Mouse (Mus musculus): ENCODE results near the gene Kat2a.

The Kat2a gene

DNA sequence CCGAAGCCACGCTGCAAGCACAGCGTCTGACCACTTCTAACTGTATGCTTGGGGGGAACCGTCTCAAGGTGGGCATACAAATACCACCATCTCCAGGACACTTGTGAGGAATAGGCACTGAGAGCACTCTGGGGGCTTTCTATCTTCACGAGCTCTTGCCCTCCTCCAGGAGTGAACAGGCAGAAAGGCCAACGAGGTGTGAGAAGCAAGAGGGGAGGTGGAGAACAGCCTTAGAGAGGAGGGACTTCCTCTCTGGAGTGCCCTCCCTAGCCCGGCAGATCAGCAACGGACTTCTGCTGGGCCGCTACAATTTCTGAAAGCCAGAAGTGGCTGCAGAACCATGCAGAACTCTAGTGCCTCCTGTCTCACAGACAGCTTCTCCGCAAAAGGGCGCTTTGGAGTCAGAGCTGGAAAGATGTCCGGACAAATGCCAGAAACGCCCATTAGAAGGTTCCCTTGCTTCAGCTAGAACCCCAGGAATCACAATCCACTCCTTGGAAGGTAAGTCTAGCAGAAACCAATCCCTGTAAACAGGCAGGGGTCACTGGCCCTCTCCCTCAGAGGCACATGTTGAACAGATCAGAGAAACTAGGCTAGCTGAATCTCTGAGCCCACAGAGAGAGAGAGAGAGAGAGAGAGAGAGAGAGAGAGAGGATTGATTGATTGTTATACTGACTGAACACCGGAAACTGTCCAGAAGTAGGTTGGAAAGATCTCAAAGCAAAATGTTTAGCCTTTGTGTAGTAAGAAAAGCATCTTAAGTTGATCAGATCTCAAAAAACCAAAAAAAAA lies 23.9 kb upstream of the Kat2a start:
- no peak for DNase-seq (ENCODE audit: low spot score)

GRCm38 (mm10) chr11:100735134-100735865 lies 23.0 kb upstream of the Kat2a start:
- no peak for DNase-seq (ENCODE audit: low spot score)

DNA sequence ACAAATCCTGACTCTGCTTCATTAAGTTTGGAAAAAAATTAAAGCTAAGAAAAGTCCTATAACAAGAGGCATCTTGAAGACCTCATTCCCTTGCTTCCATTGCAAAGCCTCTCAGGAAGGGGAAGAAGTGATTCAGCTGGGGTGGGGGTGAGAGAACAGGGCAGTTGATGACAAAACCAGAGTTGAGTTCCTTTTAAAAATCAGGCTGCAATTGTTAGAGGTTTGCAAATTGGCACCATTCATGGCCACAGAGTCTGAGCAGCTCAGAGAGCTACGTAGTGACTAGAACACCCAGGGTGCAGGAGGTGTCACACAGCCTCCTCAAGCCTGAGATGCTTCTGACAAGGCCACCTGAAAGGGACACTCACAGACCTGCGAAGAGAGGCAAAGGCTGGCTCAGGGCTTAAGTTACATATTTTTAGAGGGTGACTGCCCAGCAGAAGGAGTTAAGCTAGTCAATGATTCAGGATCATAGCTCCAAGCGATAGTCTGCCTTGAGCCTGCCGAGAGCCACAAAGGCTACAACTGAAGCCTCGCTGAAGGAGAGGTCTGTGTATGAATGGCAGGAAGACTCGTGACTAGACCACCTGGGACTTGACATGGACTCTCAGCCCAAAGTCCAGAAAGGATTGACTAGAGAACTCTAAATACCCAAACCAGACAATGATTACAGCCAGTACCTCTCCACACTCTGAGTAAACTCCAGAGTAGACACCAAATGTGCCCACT lies 18.4 kb upstream of the Kat2a start:
- DNase-seq (ENCODE audit: low spot score), result no peak

- DNase-seq (ENCODE audit: low spot score), result no peak
These were observed 17.7 kb upstream of the Kat2a start for GRCm38 (mm10) chr11:100729976-100730375.

DNA sequence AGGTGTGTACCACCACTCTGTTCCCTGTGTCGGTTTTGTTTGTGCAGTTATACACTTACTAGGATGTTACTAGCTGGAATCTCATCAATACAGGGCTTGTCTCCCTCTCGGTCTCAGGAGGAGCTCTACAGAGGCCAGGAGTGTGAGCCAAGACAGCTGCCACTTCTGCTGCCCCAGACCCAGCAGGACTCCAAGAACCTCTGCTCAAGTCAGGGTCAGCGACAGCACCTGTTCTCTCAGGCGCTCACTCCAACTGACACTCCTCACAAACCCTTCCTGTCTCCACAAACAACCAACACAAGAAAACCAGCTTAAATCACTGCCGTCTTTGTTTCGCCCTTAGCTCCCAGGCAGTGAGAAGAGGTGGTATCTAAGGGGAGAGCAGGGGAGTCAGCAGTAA lies 16.3 kb upstream of the Kat2a start:
- no peak for DNase-seq (ENCODE audit: low spot score)

GRCm38 (mm10) chr11:100727201-100727600 lies 14.9 kb upstream of the Kat2a start:
- DNase-seq (ENCODE audit: low spot score), result no peak

GRCm38 (mm10) chr11:100724919-100725512 lies 12.8 kb upstream of the Kat2a start:
- no peak for DNase-seq (ENCODE audit: low spot score)

- DNase-seq (ENCODE audit: low spot score), result no peak
These were observed 10.3 kb upstream of the Kat2a start for GRCm38 (mm10) chr11:100722493-100723028.

- DNase-seq (ENCODE audit: low spot score), result no peak
These were observed 9.7 kb upstream of the Kat2a start for GRCm38 (mm10) chr11:100721776-100722492.

DNA sequence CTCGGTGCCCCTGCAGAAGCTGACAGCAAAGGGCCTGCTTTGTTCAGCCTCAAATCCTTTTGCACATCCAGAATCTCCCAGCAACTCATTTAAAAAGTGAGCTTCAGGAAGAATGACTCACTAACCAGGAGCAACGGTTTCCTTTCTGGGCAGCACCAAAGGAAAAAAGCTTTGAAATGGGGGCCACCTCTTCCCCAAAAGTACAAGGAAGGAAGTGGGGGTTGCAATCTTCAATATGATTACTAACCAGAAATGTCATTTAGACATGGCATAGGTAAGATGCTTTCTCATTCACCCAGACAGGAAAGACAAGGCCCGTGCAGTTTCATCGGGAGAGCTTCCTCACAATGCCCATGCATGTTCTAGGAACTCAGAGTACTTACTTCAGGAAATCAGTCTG lies 9.0 kb upstream of the Kat2a start:
- DNase-seq (ENCODE audit: low spot score), result no peak

- no peak for DNase-seq (ENCODE audit: low spot score)
These were observed 8.1 kb upstream of the Kat2a start for GRCm38 (mm10) chr11:100720345-100720744.

GRCm38 (mm10) chr11:100719893-100720292 lies 7.6 kb upstream of the Kat2a start:
- no peak for DNase-seq (ENCODE audit: low spot score)

GRCm38 (mm10) chr11:100719312-100719711 lies 7.0 kb upstream of the Kat2a start:
- DNase-seq (ENCODE audit: low spot score), result no peak

DNA sequence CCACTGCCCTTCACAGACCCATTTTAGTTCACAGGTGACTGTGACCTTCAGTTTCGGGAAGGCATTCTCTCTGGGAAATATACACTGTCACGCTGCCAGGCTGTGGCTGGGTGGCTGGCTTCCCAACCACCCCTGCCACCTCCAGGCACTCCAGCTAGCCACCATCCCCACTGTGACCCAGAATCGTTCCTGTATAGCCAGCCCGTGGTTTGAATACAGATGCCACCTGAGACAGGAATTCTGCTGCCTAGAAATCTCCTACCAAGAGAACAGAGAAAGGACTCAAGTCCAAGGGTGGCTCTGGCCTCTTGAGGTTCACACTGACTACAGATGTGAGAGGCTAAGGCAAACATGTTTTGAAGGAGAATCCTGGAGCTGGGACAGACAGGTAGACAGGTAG lies 6.6 kb upstream of the Kat2a start:
- no peak for DNase-seq (ENCODE audit: low spot score)

DNA sequence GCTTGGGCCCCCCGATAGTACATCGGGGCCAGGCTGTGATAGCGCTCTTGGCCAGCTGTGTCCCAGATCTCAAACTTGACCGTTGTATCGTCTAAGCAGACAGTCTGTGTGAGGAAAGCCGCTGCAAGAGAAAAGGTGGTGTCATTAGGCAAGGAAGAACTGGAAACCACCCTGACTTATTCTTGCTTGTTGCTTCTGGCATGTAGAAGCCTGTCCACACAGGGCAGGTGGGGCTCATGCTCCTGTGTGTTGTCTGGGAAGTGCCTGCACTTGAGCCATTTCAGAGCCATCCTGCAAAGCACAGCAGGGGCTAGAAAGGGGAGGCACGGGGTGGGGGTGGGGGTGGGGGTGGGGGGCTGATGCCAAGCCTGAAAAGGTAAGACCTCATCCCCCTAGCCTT lies 6.2 kb upstream of the Kat2a start:
- no peak for DNase-seq (ENCODE audit: low spot score)

GRCm38 (mm10) chr11:100716649-100717048 lies 4.4 kb upstream of the Kat2a start:
- DNase-seq (ENCODE audit: low spot score), result no peak

DNA sequence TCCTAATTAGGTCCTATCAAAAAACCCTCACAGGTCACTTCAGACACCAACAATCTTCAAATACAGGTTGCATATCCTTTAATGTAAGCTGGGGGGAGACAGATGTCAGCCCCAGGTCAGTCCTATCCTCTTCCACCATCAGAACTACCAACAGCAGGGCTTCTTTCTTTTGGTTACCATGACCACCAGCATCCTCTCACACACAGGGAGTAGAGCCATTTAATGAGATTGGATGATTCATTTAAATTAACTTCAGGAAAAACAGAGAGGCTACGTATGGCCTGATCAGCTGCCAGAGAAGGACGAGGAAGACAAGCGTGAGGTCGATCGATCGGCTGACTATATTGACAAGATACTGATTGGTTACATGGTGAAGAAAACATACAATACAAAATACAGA lies 2.7 kb upstream of the Kat2a start:
- no peak for DNase-seq (ENCODE audit: low spot score)

- peak; percentile 80 for DNase-seq (ENCODE audit: low spot score)
These were observed 2.3 kb upstream of the Kat2a start for GRCm38 (mm10) chr11:100714534-100714915.

- peak; percentile 74 for DNase-seq (ENCODE audit: low spot score)
These were observed 1.7 kb upstream of the Kat2a start, which contains the start of gene Hspb9 for GRCm38 (mm10) chr11:100713735-100714533. TSS of gene Hspb9 (plus strand) at chr11:100713850.

GRCm38 (mm10) chr11:100713174-100713573 lies 909 bp upstream of the Kat2a start:
- DNase-seq (ENCODE audit: low spot score), result no peak

DNA sequence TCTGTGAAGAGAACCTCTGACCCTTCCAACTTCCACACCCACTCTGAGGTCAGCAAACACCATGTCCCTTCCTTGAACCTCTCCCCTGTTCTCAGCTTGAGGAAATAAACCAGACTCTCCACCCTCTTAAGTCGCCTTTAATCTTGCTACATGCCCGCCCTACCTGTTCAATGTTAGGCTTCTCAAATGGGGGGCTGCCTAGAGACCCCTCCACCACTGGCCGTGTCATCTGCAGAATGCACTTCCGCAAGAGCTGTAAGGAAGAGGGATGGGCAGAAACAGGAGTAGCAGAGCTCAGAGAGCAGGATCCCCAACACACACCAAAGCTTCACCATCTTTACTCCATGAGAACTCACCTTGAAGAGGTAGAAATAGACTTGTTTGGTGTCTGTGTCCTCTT lies 1.3 kb downstream of the Kat2a start:
- no peak for DNase-seq (ENCODE audit: low spot score)

All from c-Kit-positive CD71-positive TER-119-positive erythroid progenitor cells, embryonic 14.5 days (primary cell).